Mouse (Mus musculus) embryonic facial prominence, embryonic 13.5 days (tissue): Measurements from ENCODE around the gene Arl5a. TPM values are rescaled to one million over a fixed set of nuclear protein-coding genes. Genes with fewer than 3 reads are reported as not detected.
A peak's percentile ranks its signal among the peaks of the same experiment; 100 is the strongest.

Experiments used
- ATAC-seq: fragments of 200-750 bp; cut with Nextera tagmentation; 2 replicates; pipeline ENCODE4 v1.8.0; 2017; ENCODE audit warnings: low read depth; ENCODE audit not compliant: insufficient number of reproducible peaks, insufficient read depth, low FRiP score, low TSS enrichment
- H3K27ac ChIP-seq: fragments of 300-500 bp; sonication (generic); 2 replicates; pipeline ENCODE4 v1.5.1; 2015; ENCODE audit warnings: moderate library complexity, mild to moderate bottlenecking, inconsistent platforms
- H3K27me3 ChIP-seq: fragments of 300-500 bp; sonication (generic); 2 replicates; pipeline ENCODE4 v1.6.1; 2015; ENCODE audit warnings: mild to moderate bottlenecking, inconsistent platforms
- H3K36me3 ChIP-seq: fragments of 300-500 bp; sonication (generic); 2 replicates; pipeline ENCODE4 v1.6.1; 2015; ENCODE audit warnings: mild to moderate bottlenecking, inconsistent platforms
- H3K4me1 ChIP-seq: fragments of 300-500 bp; sonication (generic); 2 replicates; pipeline ENCODE4 v1.6.1; 2015; ENCODE audit warnings: inconsistent platforms
- H3K4me2 ChIP-seq: fragments of 300-500 bp; sonication (generic); 2 replicates; pipeline ENCODE4 v1.6.1; 2015; ENCODE audit warnings: moderate library complexity, mild to moderate bottlenecking, inconsistent platforms
- H3K4me3 ChIP-seq: fragments of 300-500 bp; sonication (generic); 2 replicates; pipeline ENCODE4 v1.5.1; 2015; ENCODE audit warnings: mild to moderate bottlenecking, inconsistent platforms
- H3K9ac ChIP-seq: fragments of 300-500 bp; sonication (generic); 2 replicates; pipeline ENCODE4 v1.6.1; 2015; ENCODE audit warnings: mild to moderate bottlenecking, inconsistent platforms
- H3K9me3 ChIP-seq: fragments of 300-500 bp; sonication (generic); 2 replicates; pipeline ENCODE4 v1.6.1; 2016; ENCODE audit warnings: inconsistent platforms
- WGBS: fragments of 180-500 bp; shearing (Covaris S2); methylation state at CpG from one replicate; pipeline ENCODE4 v1.1.7; 2015; ENCODE audit warnings: mixed read lengths; 5-methylcytosine and 5-hydroxymethylcytosine counted together
- polyA plus RNA-seq: library from polyadenylated mRNA; unstranded; fragments of >200 nt; fragmentation: Nextera tagmentation; extraction: Ambion mirVana; gene quantifications from 2 replicates; pipeline ENCODE4 v1.2.1, GENCODE M21; 2015

The Arl5a gene
- polyA plus RNA-seq, 1 experiment from 2014 or later: 44.4 TPM

DNA sequence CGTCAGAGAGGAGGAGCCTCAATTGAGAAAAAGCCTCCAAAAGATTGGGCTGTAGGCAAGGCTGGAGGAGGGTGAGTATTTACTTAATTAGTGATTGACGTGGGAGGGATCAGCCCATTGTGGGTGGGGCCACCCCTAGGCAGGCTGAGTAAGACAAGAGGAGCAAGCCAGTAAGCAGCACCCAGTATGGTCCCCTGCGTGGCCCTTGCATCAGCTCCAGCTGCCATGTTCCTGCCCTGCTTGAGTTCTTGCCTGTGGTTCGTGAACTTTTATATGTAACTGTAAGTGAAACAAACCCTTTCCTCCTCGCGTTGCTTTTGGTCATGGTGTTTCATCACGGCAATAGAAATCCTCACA lies 46.3 kb downstream of the Arl5a start, which contains the start of gene Neb:
TSS of gene Neb (minus strand) at position 27 of the 357 bp plus-strand sequence.
- H3K9me3 ChIP-seq: no peaks in the 10 kb centered on the region
- H3K9ac ChIP-seq: no peak within 1 kb of the TSS
- H3K27me3 ChIP-seq: no peaks in the 10 kb centered on the region
- WGBS: 50% methylated on average over 7 of the region's 7 CpGs
- no peaks in the 10 kb centered on the region for H3K36me3 ChIP-seq
- no peak within 1 kb of the TSS for H3K27ac ChIP-seq
- peak within 1 kb of the TSS; percentile 21 for H3K4me2 ChIP-seq
- H3K4me3 ChIP-seq: no peak within 1 kb of the TSS
- no peak for ATAC-seq
- no peaks in the 10 kb centered on the region for H3K4me1 ChIP-seq

DNA sequence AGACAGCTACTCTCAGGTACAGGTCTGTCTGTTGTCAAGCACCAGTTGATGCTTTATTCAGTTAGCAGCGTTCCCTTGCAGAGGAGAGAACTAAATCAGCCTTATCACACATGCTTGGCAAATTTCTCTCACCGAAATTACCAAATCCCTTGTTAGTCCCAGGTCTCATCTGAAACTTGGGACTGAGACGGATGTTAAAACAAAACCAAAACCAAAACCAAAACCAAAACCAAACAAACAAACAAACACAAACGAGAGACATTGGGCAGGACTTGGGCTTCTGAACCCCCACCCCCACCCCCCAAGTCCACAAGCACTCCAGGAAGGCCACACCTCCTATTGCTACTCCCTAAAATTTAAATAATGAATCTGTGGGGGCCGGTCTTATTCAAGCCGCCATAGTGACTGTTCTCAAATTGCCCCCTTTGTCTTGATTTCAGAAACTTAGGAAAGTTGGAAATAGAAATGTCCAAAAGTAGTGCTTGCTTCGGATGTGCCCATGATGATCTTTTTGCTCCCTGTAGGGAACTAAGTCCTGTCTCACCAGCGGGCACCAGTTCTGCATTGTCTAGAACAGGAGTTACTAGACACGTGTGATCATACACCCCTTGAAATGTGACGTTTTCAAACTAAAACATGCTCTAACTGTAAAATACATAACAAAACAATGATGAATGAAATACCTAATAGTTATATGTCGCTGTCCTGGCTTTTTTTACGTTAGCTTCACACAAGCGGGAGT lies 46.8 kb downstream of the Arl5a start:
- Histone ChIP-seq H3K36me3 (no peaks in the 10 kb centered on the region), H3K9me3 (no peaks in the 10 kb centered on the region), H3K27ac (no peak overlapping the region), H3K4me2 (peak overlapping the region; percentile 21), H3K27me3 (no peaks in the 10 kb centered on the region), H3K9ac (no peak overlapping the region), H3K4me3 (no peak overlapping the region), H3K4me1 (no peaks in the 10 kb centered on the region)
- WGBS: 52% methylated on average over 13 of the region's 13 CpGs
- ATAC-seq: no peak

DNA sequence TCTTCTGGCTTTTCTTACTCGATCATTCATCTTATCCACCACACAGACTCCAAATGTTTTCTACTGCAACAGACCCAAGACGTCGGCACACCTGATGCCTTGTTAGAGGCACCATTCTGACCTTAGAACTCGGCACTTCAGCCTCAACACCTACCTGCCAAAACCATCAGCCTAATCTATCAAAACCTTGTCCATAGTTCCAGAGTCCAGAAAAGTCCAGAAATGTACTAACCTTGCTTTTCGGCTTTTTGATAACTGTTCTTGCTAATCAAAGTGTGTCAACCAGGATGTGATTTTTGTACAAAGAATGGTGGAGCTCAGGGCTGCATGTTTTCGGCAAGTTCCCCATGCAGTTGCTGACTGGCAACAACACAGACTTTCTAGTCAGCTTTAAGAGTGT lies 50.0 kb downstream of the Arl5a start:
- Histone ChIP-seq H3K9me3 (no peaks in the 10 kb centered on the region), H3K27ac (no peak overlapping the region), H3K4me3 (no peak overlapping the region), H3K27me3 (no peaks in the 10 kb centered on the region), H3K4me1 (no peaks in the 10 kb centered on the region), H3K4me2 (no peak overlapping the region), H3K9ac (no peak overlapping the region), H3K36me3 (no peaks in the 10 kb centered on the region)
- no peak for ATAC-seq
- WGBS: 88% methylated on average over 6 of the region's 6 CpGs

DNA sequence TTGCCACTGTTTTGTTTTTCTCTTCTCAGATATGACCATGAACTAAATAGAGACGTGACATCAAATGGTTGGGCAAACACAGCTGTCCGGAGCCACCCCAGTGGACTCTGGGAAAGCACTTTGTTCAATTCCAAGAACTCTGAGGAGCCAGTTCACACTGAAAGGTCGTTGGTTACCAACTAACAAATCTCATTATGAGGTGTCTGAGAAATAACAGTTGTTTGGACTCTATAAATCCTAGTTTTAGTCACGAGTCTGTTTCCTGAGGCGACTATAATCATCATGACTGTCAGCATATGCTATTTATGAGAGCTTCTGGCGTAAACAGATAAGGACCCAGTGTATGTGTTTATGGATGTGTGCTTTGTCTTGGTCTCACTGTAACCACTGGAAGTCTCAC lies 52.2 kb downstream of the Arl5a start:
- Histone ChIP-seq H3K9ac (no peak overlapping the region), H3K4me1 (no peaks in the 10 kb centered on the region), H3K4me3 (no peak overlapping the region), H3K4me2 (no peak overlapping the region), H3K27me3 (no peaks in the 10 kb centered on the region), H3K9me3 (no peaks in the 10 kb centered on the region), H3K36me3 (no peaks in the 10 kb centered on the region), H3K27ac (no peak overlapping the region)
- WGBS: 80% methylated on average over 6 of the region's 6 CpGs
- ATAC-seq: no peak

DNA sequence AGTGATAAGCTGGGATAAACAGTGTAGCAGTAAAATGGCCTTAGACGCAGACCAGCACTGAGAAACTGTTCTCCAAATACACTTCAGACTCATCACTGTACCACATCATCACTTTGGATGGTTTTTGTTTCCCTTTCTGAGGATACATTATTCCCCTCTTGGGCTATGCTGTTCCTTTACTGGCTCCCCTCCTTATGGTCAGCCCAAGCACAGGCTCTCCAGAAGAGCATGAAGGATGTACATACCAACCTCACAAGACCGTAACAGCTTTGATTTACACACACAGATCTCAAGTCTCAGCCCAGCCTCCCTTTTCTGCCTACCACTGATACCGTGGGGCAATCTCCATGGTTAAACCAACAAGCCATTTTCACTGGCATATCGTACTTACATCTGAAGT lies 52.6 kb downstream of the Arl5a start:
- H3K9me3 ChIP-seq: no peaks in the 10 kb centered on the region
- H3K4me1 ChIP-seq: no peaks in the 10 kb centered on the region
- H3K27ac ChIP-seq: no peak overlapping the region
- no peaks in the 10 kb centered on the region for H3K27me3 ChIP-seq
- H3K4me2 ChIP-seq: no peak overlapping the region
- H3K36me3 ChIP-seq: no peaks in the 10 kb centered on the region
- ATAC-seq: no peak
- WGBS: 87% methylated on average over 4 of the region's 4 CpGs
- no peak overlapping the region for H3K9ac ChIP-seq
- no peak overlapping the region for H3K4me3 ChIP-seq

DNA sequence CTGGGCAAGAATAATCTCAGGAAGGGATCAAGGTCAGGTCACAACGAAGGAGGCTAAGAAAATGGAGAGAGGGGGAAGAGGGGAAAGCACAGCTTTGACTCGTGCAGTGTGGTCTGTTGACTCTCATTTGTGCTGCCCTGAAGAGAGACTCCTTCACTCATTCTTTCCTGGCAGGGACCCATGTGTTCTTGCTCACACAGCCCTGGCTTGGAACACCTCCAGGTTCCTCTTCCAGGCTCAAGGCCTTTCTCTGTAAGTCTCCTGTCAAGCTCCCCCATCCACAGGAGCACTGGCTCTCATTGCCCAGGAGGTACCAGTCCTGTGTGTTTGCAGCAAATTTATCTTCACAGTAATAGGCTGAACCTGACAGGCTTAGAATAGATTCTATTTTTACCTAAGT lies 53.6 kb downstream of the Arl5a start:
- Histone ChIP-seq H3K27me3 (no peaks in the 10 kb centered on the region), H3K36me3 (no peaks in the 10 kb centered on the region), H3K27ac (no peak overlapping the region), H3K4me2 (no peak overlapping the region), H3K9ac (no peak overlapping the region), H3K4me1 (no peaks in the 10 kb centered on the region), H3K9me3 (no peaks in the 10 kb centered on the region), H3K4me3 (no peak overlapping the region)
- WGBS: 48% methylated on average over 2 of the region's 2 CpGs
- no peak for ATAC-seq

DNA sequence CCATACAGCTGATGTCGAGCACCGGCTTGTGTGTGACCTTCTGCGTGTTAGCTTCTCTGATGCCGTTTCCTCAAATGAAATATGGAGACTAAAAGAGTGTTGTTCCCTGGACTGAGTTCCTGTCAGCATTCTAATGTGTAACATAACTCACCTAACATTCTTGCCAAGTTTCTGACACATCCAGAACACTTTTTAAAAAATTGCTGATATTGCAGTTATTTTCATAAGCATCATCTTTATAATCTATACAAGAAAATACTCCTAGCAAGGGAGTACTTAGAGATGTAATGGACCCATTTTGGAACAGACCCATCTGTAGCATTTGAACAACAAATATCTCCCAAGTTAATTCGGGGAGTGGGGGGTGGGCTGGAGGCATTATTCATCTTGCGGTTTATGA lies 55.1 kb downstream of the Arl5a start:
- no peak for ATAC-seq
- no peaks in the 10 kb centered on the region for H3K4me1 ChIP-seq
- no peaks in the 10 kb centered on the region for H3K9me3 ChIP-seq
- WGBS: 91% methylated on average over 6 of the region's 6 CpGs
- H3K4me2 ChIP-seq: no peak overlapping the region
- H3K36me3 ChIP-seq: no peaks in the 10 kb centered on the region
- H3K27me3 ChIP-seq: no peaks in the 10 kb centered on the region
- no peak overlapping the region for H3K4me3 ChIP-seq
- no peak overlapping the region for H3K27ac ChIP-seq
- no peak overlapping the region for H3K9ac ChIP-seq

DNA sequence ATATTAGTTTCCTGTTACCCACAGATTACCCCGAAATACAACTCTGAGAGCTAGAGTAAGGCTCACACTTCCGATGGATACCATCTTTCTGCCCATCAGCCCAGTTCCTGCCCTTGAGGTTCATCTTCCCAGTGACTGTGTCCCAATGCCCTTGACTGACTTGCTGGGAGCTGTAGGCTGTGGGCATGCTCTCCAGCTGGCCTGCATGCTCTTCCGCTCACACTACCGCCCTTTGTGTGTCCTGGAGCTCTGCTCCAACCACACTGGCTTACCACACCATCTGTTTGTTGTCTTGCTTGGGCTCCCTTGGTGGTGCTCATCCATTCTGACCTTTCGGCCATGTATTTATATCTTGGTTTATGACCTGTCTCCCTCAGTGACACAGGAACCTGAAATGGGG lies 57.0 kb downstream of the Arl5a start:
- Histone ChIP-seq H3K9ac (no peak overlapping the region), H3K27ac (no peak overlapping the region), H3K27me3 (no peaks in the 10 kb centered on the region), H3K4me1 (no peaks in the 10 kb centered on the region), H3K4me3 (no peak overlapping the region), H3K36me3 (no peaks in the 10 kb centered on the region), H3K4me2 (no peak overlapping the region), H3K9me3 (no peaks in the 10 kb centered on the region)
- 81% methylated on average over 5 of the region's 5 CpGs for WGBS
- no peak for ATAC-seq

DNA sequence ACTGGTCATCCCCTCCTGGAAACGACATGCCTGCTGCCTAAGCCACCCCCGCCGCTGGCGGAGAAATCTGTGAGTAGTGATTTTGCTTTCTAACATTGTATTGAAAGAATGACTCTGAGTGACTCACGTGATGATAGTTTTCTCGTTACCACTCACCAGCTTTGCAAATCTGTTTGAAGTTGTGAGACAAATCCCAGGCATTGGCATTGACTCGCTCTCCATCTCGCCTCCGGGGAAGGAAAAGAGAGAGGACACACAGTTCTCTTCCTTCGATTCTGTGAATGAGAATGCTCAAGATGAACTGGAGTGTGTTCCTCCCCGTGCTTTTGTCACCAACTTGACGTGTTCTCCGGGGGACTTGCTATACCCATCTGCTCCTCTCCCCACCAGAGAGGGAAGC lies 57.5 kb downstream of the Arl5a start:
- no peak for ATAC-seq
- H3K27ac ChIP-seq: no peak overlapping the region
- no peaks in the 10 kb centered on the region for H3K4me1 ChIP-seq
- H3K4me2 ChIP-seq: no peak overlapping the region
- 70% methylated on average over 13 of the region's 13 CpGs for WGBS
- H3K9me3 ChIP-seq: no peaks in the 10 kb centered on the region
- H3K9ac ChIP-seq: no peak overlapping the region
- H3K4me3 ChIP-seq: no peak overlapping the region
- no peaks in the 10 kb centered on the region for H3K27me3 ChIP-seq
- H3K36me3 ChIP-seq: no peaks in the 10 kb centered on the region

DNA sequence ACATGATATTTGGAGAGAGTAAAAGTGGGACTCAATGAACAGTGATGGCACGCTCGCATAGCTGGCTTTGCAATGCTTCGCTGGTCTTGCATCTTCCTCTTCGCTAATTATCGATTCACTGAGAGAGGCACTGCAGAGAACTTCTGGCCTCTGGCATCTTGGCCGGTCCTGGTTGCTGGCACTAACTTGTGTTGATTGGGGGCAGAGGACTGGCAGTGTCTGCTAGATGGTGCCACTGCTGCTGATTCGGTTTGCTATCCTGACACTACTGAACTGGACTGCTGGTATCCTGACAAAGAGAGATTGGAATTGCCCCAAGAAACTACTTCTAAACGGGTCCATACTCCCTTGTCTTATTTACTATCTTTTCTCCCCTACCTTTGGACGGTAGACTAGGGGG lies 63.6 kb downstream of the Arl5a start:
- Histone ChIP-seq H3K4me2 (no peak overlapping the region), H3K9ac (no peak overlapping the region), H3K27ac (no peak overlapping the region), H3K9me3 (no peaks in the 10 kb centered on the region), H3K36me3 (no peaks in the 10 kb centered on the region), H3K4me1 (no peaks in the 10 kb centered on the region), H3K4me3 (no peak overlapping the region), H3K27me3 (no peaks in the 10 kb centered on the region)
- 91% methylated on average over 9 of the region's 9 CpGs for WGBS
- no peak for ATAC-seq

DNA sequence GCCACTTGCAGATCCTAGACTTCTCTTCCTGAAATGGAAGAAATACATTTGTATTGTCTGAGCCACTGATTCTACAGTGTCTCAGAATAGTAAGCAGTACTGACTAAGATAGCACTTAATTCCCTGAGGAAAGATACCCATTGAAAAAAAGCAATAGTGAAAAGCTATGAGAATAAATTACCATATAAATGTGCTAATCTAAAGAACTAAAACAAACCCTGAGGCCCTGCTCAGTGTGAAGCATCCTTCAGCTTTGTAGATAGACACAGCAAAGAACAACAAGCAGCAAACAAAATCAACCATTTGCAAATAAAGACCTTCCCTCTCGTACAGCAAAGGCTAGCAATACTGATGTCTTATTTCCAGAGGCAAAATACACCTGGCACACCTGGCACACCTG lies 65.0 kb downstream of the Arl5a start:
- H3K27me3 ChIP-seq: no peaks in the 10 kb centered on the region
- no peak overlapping the region for H3K4me2 ChIP-seq
- H3K9ac ChIP-seq: no peak overlapping the region
- H3K36me3 ChIP-seq: no peaks in the 10 kb centered on the region
- H3K9me3 ChIP-seq: no peaks in the 10 kb centered on the region
- no peak overlapping the region for H3K27ac ChIP-seq
- H3K4me3 ChIP-seq: no peak overlapping the region
- WGBS: 91% methylated on average over 1 of the region's 1 CpGs
- H3K4me1 ChIP-seq: no peaks in the 10 kb centered on the region
- no peak for ATAC-seq

DNA sequence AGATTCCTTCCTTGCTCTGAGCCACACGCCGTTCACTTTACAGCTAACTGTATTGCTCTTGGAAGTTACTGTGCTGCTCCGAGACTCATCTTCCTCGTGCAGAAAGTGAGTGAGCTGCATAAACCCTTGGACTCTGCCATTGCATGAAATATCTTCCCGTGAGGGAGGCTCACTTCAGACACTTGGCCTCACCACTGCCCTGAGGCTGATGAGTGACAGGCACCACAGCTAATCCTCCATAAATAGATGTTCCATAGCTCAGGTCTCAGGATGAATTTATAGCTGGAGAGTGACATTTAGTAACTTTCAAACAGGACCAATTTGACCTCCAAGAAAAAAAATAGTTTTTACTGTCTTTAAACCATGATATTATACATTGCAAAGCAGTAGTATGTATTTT lies 66.5 kb downstream of the Arl5a start:
- Histone ChIP-seq H3K9me3 (no peaks in the 10 kb centered on the region), H3K36me3 (no peaks in the 10 kb centered on the region), H3K27me3 (no peaks in the 10 kb centered on the region), H3K9ac (no peak overlapping the region), H3K4me3 (no peak overlapping the region), H3K4me2 (no peak overlapping the region), H3K4me1 (no peaks in the 10 kb centered on the region), H3K27ac (no peak overlapping the region)
- 77% methylated on average over 5 of the region's 5 CpGs for WGBS
- ATAC-seq: no peak
